Mouse (Mus musculus) liver, adult (tissue): Measurements from ENCODE around the gene Gria1.

Experiments used
- GATA4 ChIP-seq: IDR thresholded peaks from 2 replicates; pipeline ENCODE4 v1.6.1; 2014; ENCODE audit warnings: mild to moderate bottlenecking, low read length; ENCODE audit not compliant: insufficient replicate concordance

Gene Gria1

DNA sequence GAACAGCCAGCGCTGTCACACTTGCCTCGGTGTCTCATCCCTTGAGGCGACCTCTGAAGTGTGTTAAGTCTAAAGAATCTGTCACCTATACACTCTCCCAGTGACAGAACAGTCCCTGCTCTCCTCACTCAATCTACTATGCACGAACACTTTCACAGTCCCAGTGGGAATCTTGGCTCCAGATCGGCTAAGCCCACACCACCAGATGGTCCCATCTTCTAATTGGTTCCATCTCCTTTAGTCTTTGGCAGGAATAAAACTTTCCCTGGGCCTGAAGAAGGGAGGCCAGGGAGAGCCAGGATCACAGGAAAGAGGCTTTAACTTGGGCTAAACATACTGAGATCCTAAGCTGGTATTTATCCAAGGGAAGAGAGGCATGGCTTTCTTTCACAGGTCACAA lies 19.3 kb downstream of the Gria1 start:
- no peak for TF ChIP-seq GATA4

DNA sequence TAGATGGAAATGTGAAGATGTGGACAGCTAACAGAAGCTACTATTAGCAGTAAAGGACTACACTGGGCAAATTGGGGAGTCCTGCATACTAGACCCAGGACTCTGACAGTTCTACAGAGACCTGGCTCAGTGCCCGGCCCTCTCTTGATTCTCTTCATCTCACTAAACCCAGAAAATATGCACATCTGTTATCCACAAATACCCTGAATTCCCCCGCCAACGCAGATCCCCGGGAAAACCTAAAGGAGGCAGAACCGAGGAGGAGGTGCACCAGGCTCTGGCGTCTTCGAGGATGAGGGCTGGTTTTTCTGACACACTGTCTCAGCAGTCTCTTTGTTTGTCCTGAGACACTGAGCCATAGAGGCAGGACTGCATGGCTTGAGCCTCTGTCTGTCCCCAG lies 27.6 kb downstream of the Gria1 start:
- TF ChIP-seq GATA4 = no peak

DNA sequence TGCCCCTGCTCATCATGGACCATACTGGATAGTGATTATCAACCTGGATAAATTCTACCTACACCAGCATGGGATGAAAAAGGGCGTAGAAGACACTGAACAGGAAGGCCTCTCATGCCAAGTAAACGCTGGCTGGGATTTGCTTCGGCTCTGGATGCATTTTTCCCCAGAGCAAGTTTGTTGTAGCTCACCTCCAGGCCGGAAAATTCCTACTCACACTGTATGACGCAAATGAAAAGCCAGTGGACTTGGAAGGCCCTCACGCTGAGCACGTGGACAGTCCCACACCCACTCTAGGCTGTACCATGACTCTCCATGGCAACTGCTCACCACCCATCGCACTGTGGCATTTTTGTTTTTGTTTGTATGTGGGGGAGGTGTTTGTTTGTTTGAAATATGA lies 28.1 kb downstream of the Gria1 start:
- no peak for TF ChIP-seq GATA4

DNA sequence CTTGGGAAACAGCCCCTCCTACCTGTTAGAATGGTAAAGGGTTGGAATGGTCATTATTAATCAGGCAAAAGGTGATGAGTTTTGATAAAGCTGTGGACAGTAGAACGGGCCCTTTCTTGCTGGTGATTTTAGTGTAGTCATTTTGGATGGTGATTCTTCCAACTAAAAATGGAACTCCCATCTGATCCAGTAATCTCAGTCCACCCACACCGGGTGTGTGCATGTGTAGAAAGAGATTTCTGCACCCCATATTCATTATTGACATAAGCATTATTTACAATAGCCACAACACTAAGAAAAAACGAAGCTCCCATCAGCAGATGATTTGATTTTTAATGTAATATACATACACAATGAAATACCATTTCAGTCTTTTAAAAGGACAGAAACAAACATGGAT lies 30.9 kb downstream of the Gria1 start:
- TF ChIP-seq GATA4 = no peak

DNA sequence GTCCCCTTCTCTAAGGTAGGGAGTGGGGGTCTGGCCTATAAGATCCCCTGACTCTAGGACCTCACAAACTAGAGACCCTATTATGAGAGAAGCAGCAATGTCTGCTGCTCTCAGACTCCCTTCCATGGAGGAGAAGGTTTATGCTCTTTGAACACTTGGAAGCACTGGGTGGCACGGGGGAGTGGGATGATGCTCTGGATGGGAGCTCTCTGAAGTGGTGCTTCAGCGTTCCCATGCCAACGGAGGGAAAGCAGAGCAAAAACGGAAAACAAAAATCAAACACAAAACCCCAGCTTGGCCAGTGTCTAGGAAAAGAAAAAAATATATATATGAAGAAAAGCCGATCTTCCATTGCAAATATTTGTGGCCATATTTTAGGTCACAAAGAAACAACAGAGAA lies 33.0 kb downstream of the Gria1 start:
- TF ChIP-seq GATA4 = no peak

DNA sequence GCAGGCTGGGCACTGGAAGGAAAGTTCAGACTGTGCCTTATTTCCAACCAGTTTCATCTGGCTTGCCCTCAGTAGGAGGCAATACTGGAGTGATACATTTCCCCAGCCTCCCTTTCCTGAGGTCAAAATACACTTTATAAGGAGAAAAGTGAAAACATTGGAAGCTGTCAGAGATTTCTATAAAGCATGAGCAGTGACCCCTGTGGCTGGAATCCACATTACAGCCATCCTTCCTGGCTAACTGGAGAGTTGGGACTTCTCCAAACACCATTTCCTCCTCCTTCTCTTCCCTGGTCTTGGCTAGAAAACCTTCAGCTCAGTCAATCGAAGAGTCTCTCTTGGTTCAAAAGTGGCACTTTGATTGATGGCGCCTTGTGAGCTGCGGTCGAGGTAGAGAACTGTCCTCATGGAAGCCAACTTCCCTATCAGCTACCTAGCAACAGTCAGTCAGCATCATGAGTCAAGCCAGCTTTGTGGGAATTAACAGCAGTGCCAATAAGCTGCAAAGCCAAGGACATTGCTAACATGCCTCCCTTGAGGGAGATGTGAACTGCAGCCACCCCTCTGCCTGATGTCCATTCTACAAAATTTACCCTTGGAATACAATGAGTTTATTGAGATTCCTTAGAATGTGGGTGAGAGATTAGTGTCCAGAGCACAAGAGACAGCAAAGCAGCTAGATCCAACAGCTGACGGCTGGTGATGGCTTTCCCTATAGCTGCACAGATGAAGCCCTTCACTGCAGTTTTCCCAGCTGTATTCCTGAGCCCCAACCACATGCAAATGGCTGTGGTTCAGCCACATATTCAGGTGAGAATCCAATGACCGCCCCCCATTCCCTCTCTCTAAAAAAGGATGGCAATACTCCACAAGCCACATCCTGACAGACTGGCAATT lies 40.7 kb downstream of the Gria1 start:
- TF ChIP-seq GATA4 = no peak

DNA sequence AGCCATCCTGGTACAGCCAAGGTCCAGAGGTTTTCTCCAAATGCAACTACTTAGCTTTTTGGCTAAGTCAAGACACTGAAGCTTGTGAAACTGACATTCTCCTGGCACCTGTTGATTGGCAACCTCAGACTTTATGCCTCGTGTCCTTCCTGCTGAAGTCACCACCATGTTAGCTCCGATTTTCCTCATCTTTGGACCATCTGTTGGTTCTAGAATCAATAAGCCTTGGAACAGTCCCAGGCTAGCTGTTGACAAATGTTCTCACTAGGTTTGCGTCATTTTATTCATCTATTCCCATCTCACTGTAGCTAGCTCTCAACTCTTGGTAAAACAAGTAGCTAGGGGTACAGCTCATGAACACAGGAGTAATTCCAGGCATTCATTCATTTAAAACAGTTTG lies 51.3 kb downstream of the Gria1 start:
- TF ChIP-seq GATA4 = no peak

DNA sequence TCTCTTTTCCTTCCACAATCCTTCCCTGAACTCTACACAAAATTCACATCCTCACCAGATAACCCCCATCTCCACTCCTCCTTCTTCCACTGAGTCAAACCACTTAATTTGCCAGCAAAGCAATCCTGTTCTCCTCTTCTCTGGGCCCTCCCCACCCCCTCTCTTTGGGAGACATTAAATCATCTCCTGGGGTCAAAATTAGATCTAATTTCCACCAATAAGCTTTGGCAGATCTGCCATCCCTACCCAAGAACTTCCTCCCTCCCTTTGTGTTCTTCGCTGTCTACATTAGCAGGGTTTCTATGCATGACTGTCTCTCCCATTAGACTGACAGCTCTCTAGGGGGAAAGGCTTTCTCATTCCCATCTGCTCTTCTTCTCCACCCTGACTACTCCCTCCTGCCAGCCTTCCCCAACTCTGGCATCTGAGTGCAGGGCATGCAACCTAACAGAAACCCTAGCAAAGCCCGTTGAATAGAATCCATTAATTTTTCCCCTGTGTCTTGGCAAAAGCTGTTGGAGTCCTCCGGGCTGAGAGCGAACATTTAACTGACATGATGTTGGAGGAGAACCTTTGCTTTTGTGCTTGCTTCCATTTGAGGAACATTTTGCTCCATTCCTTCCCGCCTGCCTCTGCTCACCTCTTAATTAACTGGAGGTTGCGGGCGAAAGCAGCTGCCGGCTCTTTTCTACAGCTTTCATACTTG lies 59.2 kb downstream of the Gria1 start:
- no peak for TF ChIP-seq GATA4

DNA sequence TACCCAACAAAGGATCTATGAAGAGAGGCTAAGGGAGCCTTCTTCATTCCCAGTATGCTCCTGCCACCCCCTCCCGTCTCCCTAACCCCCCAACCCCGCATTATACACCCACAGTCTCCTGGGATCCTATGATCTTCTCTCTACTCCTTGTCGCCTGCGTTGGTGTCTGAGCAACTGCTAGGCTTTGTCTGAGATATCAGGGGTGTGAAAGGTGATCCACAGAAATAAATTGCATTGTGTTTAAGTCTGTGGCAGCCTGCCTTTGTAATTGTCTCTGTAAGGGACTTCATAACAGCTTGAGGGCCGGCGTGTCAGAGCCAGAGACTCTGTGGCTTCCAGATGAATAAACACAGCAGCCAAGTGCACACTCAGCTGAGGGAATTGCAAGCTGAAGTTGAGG lies 61.0 kb downstream of the Gria1 start:
- TF ChIP-seq GATA4 = no peak

DNA sequence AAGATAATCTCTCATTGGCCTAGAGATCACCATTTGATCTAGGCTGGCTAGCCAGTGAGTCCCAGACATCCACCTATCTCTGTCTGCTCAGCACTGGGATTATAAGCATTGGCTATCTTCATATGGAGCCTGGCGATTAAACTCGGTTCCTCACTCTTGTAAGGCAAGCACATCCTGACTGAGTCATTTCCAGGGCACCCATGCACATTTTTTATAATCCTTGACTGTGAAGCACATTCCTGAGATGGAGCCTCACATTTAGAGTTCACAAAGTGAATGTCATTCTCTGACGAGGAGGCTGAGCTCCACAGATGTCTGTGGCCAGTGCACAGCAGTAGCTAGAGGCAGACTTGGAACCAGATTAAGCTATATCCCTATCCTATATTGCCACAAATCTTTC lies 68.2 kb downstream of the Gria1 start:
- TF ChIP-seq GATA4 = no peak

DNA sequence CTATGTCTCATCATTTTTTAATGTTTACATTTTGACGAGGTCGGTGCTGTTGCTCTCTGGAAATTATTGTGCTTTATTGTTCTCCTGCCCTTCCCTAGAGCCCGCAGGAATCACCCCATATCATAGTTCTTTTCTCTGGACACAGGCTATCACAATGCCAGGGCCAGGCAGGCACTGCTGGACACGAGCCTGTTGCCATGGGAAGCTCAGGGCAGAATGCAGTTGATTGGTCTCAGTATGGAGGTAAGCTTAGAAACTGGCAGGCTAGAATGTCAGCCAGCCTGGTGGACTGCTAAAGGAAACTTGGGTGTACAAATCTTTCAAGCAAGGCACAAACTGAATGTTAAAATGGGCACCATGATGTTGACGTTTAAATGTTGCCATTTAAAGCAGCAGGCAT lies 78.3 kb downstream of the Gria1 start:
- TF ChIP-seq GATA4 = no peak

DNA sequence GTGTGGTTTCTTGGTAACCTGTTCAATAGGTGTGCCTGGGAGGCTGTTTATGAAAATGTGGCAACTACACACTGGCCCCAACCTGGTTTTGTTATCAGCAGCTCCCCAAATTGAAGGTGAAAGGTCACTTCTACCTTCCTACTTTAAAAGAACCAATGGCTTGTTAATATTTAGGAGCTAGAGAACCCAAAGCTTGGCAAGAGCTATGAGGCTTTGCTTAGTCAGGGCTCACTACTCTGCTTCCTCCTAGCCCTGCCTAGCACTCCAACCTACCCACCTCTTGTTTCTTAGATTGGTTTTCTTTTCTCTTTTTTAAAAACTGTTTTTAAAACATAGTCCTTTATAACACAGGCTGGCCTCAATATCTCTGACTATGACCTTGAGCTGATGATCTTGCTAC lies 79.5 kb downstream of the Gria1 start:
- TF ChIP-seq GATA4 = no peak

DNA sequence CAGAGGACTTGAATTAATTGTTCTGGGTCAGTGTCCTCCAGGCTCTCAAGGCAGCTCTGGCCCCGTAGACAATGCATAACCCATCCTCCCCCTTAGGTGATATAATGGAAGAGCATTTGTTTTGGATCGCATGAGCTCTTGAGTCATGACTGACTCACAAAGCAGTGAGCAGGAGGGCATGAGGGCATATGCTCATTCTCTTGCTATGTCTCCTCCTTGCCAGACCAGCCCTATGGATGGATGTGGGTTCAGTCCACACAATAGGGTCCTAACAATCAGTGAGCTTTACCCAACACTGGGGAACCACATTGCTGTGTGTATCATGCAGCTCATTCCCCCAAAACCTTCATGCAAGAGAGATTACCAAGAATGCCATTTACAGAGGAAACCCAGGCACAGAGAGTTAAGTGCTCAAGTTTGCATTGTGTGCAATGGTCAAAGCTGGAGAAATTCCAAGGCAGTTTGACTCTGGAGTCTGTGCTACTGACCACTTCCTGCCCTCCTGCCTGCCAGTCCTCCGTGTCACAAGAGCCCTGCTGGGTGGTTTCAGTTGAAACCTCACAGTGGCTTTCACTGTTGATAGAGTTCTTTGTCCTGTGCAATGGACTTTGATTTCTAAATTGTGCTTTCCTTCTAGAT lies 80.2 kb downstream of the Gria1 start:
- TF ChIP-seq GATA4 = no peak

DNA sequence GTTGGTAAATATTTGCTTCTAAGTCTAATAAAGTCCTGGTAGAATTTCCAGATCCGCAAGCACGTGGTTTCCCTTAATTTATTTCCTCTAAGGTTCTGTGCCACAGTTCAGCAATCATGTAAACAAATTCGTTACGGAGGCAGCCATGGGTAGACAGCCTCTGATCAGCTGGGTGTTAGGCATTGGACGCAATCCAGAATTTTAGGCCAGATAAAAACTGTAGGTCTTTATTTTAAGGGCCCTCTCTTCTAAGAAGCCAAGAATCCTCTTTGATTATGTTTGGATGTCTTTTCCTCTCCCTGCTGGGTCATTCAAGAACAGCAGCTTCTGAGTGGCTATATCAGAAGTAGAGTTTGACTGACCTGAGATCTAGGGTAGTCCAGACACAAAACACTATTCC lies 89.3 kb downstream of the Gria1 start:
- no peak for TF ChIP-seq GATA4

DNA sequence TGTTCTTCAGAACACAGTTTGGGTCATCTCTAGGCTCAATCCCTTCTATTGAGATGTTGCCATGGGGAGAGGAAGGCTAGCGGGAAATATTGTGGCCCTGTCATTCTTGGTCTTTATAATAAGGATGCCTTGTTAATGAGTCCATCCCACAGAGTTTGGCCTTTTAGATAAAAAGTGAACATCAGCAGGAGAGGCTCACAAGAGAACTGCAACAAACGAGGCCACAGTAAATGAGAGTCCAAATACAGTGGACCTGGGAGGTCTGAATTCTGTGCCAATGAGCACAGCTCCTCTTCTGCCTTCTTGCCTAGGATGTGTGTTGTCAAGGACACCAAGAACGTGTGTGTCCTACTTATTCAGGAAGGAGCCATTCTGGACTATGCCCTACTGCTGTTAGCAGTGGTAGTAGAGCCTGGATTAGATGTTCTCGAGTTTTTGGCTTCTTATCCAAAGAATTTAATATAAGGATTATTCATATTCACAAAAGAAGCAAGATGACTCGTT lies 92.6 kb downstream of the Gria1 start:
- TF ChIP-seq GATA4 = no peak

DNA sequence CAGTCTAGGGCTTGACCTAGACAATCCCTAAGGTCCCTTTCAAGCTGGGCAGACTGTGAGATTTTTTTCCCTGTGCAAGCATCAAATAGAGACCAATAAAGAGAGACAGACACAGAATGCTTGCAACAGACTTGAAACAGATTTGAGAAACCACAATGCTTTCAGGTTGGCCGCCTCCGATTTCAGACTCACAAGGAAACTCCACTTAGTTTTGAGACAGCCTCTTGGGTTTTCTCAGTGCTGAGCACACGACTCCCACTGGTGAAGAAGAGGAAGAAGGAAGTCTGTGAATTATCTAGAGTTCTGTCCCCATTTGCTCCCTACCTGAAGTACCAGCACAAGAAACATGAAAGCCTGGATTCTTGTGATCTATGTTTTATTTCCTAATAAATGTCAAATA lies 94.5 kb downstream of the Gria1 start:
- TF ChIP-seq GATA4 = no peak
